Mouse (Mus musculus) ES-E14 (cell line): ENCODE data around the gene Ring1. TPM values are rescaled to one million over a fixed set of nuclear protein-coding genes. Genes with fewer than 3 reads are reported as not detected.

Experiments used
- DNase-seq: peaks from one replicate; pipeline ENCODE4 v3.0.0-alpha.2; 2013; ENCODE audit warnings: low read depth, low spot score
- H3K27ac ChIP-seq: 2 replicates; pipeline ENCODE4 v1.5.1; 2012; ENCODE audit warnings: low read depth, mild to moderate bottlenecking, low read length, moderate library complexity, mixed read lengths; ENCODE audit not compliant: poor library complexity, insufficient read depth, severe bottlenecking
- H3K36me3 ChIP-seq: 2 replicates; pipeline ENCODE4 v1.6.1; 2012; ENCODE audit warnings: mild to moderate bottlenecking, low read length, moderate library complexity, mixed read lengths; ENCODE audit not compliant: control insufficient read depth, poor library complexity, insufficient read depth, severe bottlenecking
- H3K4me1 ChIP-seq, 2 experiments: fragments of 150-350 bp in 1 of 2; sonication (generic) in 1 of 2; 2 replicates each; pipeline ENCODE4 v1.6.1; 2012; ENCODE audit warnings: low read length in 2 of 2, mild to moderate bottlenecking in 1 of 2, mixed read lengths in 1 of 2; ENCODE audit not compliant: control insufficient read depth in 2 of 2, insufficient read depth in 2 of 2, poor library complexity in 1 of 2
- H3K4me3 ChIP-seq, 2 experiments: fragments of 150-350 bp in 1 of 2; sonication (generic) in 1 of 2; 2 replicates each; pipeline ENCODE4 v1.5.1; 2012; ENCODE audit warnings: low read length in 2 of 2, low read depth in 1 of 2, mild to moderate bottlenecking in 1 of 2, mixed read lengths in 1 of 2; ENCODE audit not compliant: insufficient read depth in 1 of 2, poor library complexity in 1 of 2, severe bottlenecking in 1 of 2
- H3K9ac ChIP-seq: 2 replicates; pipeline ENCODE4 v1.6.1; 2012; ENCODE audit warnings: low read depth, mild to moderate bottlenecking, low read length, mixed read lengths; ENCODE audit not compliant: poor library complexity, insufficient read depth, severe bottlenecking
- H3K9me3 ChIP-seq: fragments of 150-350 bp; sonication (generic); 2 replicates; pipeline ENCODE4 v1.6.1; 2012; ENCODE audit warnings: low read depth, mild to moderate bottlenecking, low read length; ENCODE audit not compliant: control insufficient read depth, insufficient read depth
- CHD2 ChIP-seq: IDR thresholded peaks from 2 replicates; pipeline ENCODE4 v1.6.1; 2014; ENCODE audit warnings: mild to moderate bottlenecking, low read depth, low read length, inconsistent platforms
- HCFC1 ChIP-seq: IDR thresholded peaks from 2 replicates; pipeline ENCODE4 v1.6.1; 2012; ENCODE audit warnings: low read length, inconsistent platforms, borderline replicate concordance; ENCODE audit not compliant: insufficient read depth
- MAFK ChIP-seq: IDR thresholded peaks from 2 replicates; pipeline ENCODE4 v1.6.1; 2014; ENCODE audit warnings: mild to moderate bottlenecking, low read depth, low read length, inconsistent platforms; ENCODE audit not compliant: insufficient read depth
- ZC3H11A ChIP-seq: IDR thresholded peaks from 2 replicates; pipeline ENCODE4 v1.6.1; 2012; ENCODE audit warnings: low read depth, mild to moderate bottlenecking, inconsistent platforms, low read length, borderline replicate concordance
- ZNF384 ChIP-seq: IDR thresholded peaks from 2 replicates; pipeline ENCODE4 v1.6.1; 2012; ENCODE audit warnings: low read depth, low read length, inconsistent platforms
- in situ Hi-C, 2 experiments: fragments of 600-800 bp; cut with MboI; formaldehyde crosslinking; loops; one replicate each; pipeline ENCODE4 v1.15.1; 2025; ENCODE audit warnings: low sequenced_read_pairs in 2 of 2, inconsistent platforms in 1 of 2; ENCODE audit not compliant: unreplicated experiment in 2 of 2
- total RNA-seq: library from RNA; depleted of rRNA; stranded (reverse); fragments of 300-350 nt; gene quantifications from 2 replicates; pipeline ENCODE4 v1.2.3, GENCODE M21; 2012; rRNA removed

The Ring1 gene
- total RNA-seq: 5.6 and 8.9 TPM in 2 replicates

- Histone ChIP-seq H3K4me1 (peaks cover 4 to 29% of the 10 kb centered on the region in 2 experiments), H3K9ac (peak within 1 kb of the TSS; percentile 88), H3K27ac (peak within 1 kb of the TSS; percentile 66; the same call in 1 of the 2 replicates), H3K9me3 (peaks cover 4% of the 10 kb centered on the region; the same call in 1 of the 2 replicates), H3K36me3 (peaks cover 23% of the 10 kb centered on the region), H3K4me3 (peak within 1 kb of the TSS; percentile 84 to 90)
- DNase-seq: peak; percentile 87
- in situ Hi-C loops: no loop called here
- TF ChIP-seq CHD2: no peak
- TF ChIP-seq ZC3H11A: no peak
- no peak for TF ChIP-seq MAFK
- peak; percentile 51; the same call in 1 of the 2 replicates for TF ChIP-seq HCFC1
These were observed at the start of gene Ring1 for GRCm38 (mm10) chr17:34024317-34024821. Ring1 (minus strand) TSS chr17:34024680.

- Histone ChIP-seq H3K4me1 (peaks cover 0 to 3% of the 10 kb centered on the region in 2 experiments; a peak in 1 of 4 replicates), H3K36me3 (no peaks in the 10 kb centered on the region), H3K4me3 (no peak overlapping the region), H3K27ac (no peak overlapping the region), H3K9me3 (no peaks in the 10 kb centered on the region), H3K9ac (no peak overlapping the region)
- in situ Hi-C loops: no loop called here
- DNase-seq: no peak
- no peak for TF ChIP-seq MAFK
- no peak for TF ChIP-seq ZNF384
- no peak for TF ChIP-seq ZC3H11A
- no peak for TF ChIP-seq HCFC1
- TF ChIP-seq CHD2: no peak
These were observed 47.6 kb upstream of the Ring1 start for GRCm38 (mm10) chr17:34072091-34072490.

- Histone ChIP-seq H3K4me1 (0 out of 4 replicates have a peak, but pooled peaks cover 0 to 2% of the 10 kb centered on the region in 2 experiments), H3K9me3 (no peaks in the 10 kb centered on the region)
- in situ Hi-C loops: no loop called here
These were observed 44.4 kb upstream of the Ring1 start for GRCm38 (mm10) chr17:34068864-34069263.

GRCm38 (mm10) chr17:34057224-34057623 is 32.7 kb upstream of the Ring1 start:
- in situ Hi-C loops: no loop called here
- no peak for DNase-seq
- H3K4me3 ChIP-seq: no peak overlapping the region
- TF ChIP-seq ZNF384 (no peak), ZC3H11A (no peak), MAFK (no peak; the same call in 1 of the 2 replicates), CHD2 (no peak), HCFC1 (no peak)
- H3K9me3 ChIP-seq: no peaks in the 10 kb centered on the region
- no peak overlapping the region for H3K27ac ChIP-seq
- H3K36me3 ChIP-seq: no peaks in the 10 kb centered on the region
- H3K9ac ChIP-seq: no peak overlapping the region
- H3K4me1 ChIP-seq: peaks cover 0 to 3% of the 10 kb centered on the region in 2 experiments; a peak in 1 of 4 replicates

More at GRCm38 (mm10) chr17:34068864-34069263, 44.4 kb upstream of the Ring1 start:
- no peak for TF ChIP-seq HCFC1
- TF ChIP-seq ZC3H11A: no peak
- TF ChIP-seq MAFK: no peak
- no peak for TF ChIP-seq ZNF384
- TF ChIP-seq CHD2: no peak
- Histone ChIP-seq H3K27ac (no peak overlapping the region), H3K4me3 (no peak overlapping the region), H3K36me3 (no peaks in the 10 kb centered on the region), H3K9ac (no peak overlapping the region)
- DNase-seq: no peak
